Mouse (Mus musculus) cerebellum, adult (tissue): ENCODE data around the gene Ptprn2.
A peak's percentile ranks its signal among the peaks of the same experiment; 100 is the strongest.

Experiments used
- ATAC-seq: cut with Nextera tagmentation; 2 replicates; pipeline ENCODE4 v1.9.2; 2017; ENCODE audit warnings: mild to moderate bottlenecking, moderate library complexity, mixed read lengths; ENCODE audit not compliant: insufficient number of reproducible peaks, low FRiP score, low TSS enrichment

Gene Ptprn2

DNA sequence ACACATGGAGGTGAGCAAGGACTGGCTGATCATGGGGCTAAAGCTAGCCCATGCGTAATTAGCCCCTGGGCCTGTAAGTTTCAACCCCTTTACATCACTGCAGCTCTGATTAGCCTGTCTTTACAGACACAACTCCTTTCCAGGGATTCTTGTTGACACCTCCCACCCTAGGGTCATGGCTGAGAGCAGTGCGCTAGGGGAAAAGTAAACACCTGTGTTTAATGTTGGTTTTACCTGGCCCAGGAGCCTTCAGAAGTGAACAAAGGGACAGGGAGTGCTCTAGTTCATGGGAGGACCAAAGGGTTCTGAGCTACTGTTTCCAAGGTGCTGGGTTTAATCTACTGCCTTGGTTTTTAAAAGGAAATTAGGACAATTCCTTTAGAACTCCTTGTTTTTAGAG, 100.6 kb downstream of the Ptprn2 start:
- ATAC-seq, result no peak

DNA sequence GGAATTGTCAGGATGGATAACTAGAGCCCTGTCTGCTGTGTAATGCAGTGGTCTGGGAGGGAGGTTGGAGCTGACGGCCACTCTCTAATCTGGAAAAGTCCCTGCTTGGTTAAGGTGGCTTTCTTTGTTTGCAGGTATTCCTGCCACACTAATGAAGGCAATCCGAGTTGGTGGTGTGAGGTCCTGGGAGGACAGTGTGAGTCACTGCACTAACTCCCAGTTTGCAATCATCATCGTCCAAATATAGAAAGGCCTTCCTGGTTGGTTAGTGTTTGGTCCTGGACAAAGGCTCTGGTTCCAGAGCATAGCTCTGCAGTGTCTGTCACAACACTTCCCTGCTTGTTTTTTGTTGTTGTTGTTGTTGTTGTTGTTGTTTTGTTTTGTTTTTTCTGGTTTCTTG, 102.0 kb downstream of the Ptprn2 start:
- ATAC-seq, result no peak

DNA sequence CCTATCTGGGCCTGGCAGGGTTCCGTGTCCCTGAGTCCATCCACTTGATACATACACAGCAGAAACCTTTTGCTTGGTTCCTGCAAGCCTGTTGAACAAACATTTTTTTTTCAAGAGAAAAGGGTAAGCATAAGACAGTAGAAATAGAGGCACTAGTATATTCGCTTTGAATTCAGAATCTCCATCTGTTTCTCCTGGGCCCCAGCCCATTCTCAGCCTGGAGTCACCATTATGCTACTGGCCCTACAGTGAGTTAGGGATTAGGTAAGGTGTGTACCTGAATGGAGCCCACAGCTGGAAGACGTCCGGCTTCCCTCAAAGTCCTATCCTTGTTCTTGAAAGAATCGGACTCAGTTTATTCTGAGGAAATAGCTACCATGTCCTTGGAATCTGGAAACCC, 104.6 kb downstream of the Ptprn2 start:
- no peak for ATAC-seq

DNA sequence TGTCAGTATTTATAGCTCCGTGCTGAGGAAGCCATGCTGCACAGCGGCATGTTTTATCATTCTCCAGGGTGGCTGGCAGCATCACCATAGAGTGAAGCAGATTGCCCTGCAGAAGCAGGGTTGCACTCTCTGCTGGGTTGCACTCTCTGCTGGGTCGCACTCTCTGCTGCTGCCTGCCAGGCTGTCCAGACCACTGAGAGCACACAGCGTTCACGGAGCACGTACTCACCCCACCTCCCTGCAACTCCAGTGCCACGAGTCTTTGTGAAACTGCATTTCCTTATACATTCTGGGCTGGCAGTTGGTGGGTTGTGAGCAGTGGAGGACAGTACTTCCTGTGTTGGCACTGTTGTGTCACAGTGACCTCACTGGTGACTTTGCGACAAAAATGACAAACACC, 108.9 kb downstream of the Ptprn2 start:
- no peak for ATAC-seq

DNA sequence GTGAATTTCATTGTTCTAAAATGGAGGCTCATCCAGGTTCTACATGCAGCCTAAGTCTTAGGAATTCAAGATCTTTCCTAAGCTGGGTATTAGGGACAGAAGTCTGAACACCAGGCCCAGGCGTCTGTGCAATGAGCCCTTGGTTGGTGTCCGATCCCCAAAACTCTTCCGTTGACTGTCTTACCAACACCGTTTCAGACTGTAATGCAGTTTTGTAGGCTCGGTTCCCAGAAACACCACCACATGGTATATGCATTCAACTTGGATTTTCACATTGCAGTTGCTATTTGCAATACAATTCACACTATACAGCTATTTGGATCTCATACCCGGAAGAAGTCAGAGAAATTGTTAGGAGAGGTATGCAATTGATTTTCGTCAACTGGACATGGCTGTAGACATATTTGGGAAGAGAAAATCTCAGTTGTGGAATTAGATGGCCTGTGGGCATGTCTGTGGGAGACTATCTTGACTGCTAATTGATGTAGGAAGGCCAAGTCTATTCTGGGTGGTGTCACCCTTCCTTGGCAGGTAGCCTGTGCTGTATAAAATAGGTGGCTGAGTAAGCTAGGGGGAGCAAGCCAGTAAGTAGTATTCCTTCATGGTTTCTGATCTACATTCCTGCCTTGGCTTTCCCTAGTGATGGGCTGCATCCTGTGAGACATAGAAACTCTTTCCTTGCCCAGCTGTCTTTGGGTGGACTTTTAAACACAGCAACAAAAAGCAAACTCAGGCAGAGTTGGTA, 109.5 kb downstream of the Ptprn2 start:
- ATAC-seq, result no peak

DNA sequence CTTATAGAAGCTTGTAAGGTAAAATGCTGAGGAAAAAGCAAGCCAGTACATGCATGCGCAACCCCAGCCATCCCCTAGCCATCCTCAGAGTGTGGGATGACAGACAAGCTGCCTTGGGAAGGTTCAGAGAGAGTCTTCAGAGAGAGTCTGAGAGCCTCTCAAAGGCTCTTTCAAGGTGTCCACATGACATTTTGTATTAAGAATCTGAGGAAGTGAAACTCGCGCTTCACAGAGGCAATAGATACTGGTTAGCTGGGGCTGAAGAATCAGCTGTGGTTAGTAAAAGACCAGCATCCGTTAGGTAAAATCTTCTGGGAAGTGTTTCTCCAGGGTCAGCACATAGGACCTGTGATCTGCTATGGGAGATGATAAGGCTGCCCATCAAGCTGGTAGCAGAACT, 110.2 kb downstream of the Ptprn2 start:
- ATAC-seq, result no peak

DNA sequence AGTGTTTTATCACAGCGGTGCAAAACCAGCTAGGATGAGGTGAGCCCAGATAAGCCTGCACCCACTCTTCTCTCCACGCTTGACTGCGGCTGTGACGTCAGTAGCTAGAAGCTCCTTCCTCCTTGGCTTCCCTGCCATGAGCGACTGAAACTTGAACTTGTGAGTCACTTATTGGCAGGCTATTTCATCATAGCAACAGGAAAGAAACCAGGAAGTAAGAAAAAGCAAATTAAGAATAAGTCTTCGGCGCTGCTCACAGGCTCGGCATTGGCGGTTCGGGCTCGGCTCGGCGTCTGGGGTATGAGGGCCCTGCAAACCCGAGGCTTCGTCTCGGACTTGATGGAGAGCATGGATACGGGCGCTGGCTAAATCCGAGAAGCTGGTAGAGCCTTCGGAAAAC, 111.5 kb downstream of the Ptprn2 start:
- ATAC-seq, result no peak

DNA sequence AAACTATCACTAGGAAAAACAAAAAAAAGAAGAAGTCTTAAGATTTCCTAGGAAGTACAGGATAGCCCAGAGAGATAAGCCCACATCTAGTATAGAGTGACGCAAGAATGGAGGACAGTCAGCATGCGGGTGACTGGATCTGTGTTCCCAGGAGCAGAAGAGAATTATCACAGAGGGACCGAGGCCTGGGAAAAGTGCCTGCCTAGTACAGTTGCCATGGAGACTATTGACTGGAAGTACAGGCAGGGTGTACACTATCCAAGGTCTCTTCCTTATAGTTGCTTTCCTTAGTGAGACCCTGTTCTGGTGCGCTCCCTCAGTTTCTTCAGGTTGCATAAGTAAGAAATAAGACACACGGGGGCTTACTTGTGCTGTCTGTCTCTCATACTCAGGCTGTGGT, 112.2 kb downstream of the Ptprn2 start:
- ATAC-seq, result no peak

DNA sequence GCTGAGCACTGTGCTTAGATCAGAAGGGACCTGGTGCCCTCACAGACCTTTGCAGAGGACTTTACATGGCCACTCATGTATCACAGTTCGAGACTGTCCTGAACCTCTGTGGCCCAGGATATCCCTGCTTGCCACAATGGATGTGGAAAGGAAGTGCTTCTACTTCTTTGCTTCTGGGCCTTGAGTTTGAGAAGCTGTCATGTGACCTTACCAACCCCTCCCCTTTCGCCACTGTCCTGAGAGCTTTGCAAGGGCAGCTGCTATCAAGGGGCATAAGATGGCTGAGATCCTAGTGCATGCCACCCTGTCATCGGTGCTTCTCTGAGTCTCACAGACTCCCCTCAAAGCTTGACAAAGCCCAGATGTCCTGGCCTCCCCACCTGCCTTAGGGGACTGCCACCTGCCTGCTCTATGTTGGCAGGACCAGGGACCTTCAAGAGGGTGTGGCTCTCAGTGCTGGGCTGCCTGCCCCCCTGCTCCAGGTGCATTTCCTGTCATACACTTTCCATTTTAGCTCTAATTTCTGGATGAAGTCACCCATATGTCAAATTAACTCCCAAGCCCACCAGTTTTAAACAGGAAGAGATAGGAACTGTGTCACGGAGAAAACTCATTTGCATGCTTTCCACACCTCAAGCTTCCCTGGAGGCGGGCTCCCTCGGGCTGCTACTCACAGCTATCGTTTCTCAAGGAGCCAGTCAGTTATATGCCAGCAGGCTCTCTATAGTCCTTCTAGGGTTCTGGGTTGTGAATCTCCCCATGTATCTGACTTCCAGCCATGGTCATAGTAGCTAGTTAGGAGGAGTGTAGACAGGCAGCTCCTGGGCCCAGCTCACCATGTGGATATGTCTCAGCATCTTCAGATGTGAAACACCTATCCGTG, 112.8 kb downstream of the Ptprn2 start:
- no peak for ATAC-seq

DNA sequence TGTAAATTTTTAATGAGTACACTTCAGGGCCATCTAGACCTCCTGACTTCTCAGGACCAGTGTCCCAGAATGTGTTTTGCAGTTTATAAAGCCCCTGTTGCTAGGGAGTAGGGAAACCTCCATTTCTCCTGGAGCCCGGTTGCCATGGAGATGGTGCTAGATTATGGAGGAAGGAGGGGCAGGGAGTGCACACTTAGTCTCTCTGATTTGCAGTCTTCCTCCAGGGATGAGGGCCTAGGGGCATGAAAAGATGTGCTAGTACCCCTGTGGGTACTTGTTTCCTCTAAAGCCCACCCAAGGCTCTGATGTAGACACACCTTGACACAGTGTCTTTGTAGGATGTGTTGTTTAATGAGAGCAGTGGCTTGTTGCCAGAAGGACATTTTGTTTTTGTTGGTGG, 114.0 kb downstream of the Ptprn2 start:
- ATAC-seq, result no peak

DNA sequence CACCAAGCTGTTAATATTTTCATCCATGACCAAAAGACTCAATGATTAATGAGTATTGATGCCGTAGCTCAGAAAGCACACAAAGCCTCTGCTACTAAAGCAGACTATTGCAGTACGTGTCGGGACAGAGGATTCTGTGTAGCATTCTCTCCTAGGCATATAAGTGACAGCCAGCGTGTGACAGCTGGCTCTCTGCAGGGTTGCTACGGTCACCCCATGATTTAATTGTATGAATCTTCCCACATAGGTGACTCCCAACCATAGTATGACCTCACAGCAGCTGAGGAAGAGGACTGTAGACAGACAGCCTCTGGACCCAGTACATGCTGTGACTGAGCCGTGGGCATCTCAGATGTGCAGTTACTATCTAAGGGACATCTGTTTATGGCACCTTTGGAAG, 114.5 kb downstream of the Ptprn2 start:
- ATAC-seq, result no peak

DNA sequence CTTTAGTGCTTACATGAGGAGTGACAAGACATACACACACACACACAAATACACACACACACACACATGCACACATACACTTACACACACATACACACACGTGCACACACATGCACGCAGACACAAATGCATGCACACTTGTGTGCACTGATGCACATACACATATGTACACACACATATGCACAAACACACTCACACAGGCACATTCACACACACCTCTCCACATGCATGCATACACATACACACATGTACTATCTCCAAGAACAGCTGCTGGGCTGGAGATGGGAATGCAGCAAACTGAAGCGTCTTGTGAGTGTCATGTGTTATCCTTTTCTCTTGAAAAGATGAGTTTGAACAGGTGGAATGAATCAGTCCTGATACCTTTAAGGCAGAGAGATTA, 115.9 kb downstream of the Ptprn2 start:
- ATAC-seq, result no peak

DNA sequence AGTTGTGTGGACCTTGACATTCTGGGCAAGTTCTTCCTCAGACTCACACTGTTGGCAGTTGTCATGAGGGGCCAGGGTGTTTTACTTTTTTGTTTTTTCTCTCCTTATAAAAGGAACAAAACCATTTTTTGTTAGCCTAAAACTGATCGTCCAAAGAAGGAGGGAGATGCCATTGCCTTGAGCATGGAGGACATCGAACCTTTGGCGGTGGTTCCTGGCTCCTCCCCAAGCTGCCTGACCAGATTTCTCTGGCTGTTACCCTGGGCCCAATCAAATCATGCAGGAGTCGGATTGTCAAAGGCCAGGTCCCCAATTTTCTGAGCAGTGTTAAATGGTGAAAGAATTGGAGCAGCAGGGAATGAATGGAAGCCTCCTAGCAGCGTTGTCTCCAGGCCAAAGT, 116.4 kb downstream of the Ptprn2 start:
- no peak for ATAC-seq

DNA sequence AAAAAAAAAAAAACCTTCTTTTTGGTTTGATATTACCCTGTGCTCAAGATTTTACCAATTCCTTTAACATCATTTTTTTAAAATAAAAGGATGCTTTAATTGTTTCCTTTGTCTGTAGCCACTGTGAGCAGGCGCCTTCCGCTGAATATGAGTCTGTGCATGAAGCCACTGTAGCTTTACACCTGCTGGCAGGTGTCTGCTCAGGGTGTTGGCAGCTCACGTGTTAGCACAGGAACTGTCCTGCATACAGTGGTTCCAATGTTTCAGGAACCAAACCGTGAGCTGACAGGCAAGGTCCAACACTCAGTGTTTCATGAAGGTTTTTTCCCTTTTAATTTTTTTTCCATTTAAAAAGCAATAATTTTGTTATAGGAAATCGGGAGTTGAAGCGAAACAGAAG, 123.1 kb downstream of the Ptprn2 start:
- ATAC-seq, result no peak

DNA sequence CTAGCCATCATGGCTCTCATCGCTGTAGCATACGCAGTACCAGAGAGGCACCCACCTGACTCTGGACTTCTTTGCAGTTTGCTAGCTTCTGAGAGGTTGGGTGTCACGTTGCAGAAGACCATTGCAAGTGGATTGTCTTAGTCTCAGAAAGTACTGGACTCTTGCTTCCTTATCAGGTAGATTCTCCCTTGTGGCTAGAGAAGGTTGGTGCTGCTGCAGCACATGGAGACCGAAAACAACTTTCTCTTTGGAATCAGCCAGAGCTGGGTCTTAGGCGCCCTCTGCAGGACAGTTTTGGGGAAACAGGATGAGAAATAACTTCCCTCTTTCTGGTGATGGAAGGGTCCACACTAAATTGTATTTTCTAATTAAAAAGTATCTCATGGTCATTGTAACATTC, 134.3 kb downstream of the Ptprn2 start:
- peak; percentile 49; the same call in 1 of the 2 replicates for ATAC-seq

DNA sequence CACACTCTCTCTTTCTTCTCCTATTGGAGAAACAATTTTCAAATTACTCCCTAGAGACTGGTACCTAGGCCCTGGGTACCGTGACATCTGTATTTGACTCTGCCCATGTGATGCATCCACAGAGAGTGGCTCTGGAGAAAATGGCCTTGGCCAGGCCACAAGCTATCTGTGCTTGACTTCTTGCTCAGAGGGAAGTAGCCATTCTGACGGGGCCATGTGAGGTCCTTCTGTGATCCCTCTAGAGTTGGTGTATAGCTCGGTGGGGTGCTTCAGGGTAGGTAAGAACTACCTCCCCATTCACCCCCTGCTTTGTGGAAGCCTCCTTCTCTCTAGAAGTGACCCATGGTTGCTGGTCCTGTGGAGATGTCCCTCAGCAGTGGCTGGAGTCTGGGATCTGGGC, 134.8 kb downstream of the Ptprn2 start:
- no peak for ATAC-seq

DNA sequence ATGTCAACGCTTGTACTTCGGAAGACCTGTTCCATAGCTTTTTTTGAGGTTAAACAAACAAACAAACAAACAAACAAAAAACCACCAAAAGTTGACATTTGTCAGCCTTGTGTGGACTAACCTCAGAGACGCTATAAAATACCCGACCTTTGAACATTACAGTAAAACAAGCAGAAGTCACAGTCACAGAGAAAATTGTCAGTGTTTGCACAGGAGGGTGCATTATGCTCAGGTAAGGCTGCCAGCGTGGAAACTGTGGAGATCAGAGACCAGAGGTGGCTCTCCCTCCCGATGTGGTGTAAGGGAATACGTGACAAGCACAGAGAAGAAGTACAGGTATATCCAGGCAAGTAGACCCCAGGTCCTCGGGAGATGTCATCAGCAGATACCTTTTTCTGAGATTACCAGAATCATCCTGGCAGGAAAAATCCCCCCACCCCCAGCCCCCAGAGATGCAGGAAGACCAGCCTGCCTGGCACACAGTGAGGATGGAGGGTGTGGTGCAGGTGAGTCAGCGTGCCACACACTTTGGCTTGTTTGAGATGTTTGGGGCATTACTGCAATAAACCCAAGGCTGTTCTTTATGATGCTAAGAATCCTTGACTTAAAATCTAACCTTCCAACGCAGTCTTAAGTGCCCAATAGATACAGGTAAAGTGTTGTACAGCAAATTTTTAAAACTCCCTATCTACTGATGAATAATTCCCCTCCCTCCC, 136.0 kb downstream of the Ptprn2 start:
- no peak for ATAC-seq

DNA sequence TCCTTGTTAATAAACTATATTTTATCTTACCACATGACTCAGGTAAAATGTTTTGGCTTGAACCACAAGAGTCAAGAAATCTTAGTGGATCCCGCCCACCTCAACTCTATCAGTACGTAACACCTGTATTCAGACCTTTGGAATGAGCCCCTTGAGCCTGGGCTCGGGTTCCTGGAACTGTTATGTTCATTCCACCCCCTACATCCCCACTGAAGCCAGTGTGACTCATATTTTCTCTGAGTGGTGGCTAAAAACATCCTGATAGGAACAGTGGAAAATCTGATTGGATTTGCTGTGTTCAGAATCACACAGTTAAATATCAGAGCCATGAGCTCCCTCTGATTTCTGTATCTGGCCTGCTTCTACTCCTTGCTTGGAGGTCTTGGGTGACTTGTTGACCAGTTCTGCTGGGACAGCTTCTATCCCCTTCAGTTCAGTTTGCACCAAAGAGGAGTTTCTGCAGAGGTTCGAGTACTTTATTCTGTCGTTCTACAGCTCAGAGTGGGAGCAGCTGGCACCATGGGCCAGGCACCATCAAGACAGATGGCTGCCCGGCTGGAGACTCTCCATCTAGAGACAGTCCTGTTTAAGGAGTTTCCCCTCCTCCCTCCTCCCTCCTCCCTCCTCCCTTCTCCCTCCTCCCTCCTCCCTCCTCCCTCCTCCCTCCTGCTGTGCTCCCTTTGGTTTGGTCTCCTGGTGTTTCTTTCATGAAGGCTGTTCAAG, 137.3 kb downstream of the Ptprn2 start:
- peak; percentile 70 for ATAC-seq

DNA sequence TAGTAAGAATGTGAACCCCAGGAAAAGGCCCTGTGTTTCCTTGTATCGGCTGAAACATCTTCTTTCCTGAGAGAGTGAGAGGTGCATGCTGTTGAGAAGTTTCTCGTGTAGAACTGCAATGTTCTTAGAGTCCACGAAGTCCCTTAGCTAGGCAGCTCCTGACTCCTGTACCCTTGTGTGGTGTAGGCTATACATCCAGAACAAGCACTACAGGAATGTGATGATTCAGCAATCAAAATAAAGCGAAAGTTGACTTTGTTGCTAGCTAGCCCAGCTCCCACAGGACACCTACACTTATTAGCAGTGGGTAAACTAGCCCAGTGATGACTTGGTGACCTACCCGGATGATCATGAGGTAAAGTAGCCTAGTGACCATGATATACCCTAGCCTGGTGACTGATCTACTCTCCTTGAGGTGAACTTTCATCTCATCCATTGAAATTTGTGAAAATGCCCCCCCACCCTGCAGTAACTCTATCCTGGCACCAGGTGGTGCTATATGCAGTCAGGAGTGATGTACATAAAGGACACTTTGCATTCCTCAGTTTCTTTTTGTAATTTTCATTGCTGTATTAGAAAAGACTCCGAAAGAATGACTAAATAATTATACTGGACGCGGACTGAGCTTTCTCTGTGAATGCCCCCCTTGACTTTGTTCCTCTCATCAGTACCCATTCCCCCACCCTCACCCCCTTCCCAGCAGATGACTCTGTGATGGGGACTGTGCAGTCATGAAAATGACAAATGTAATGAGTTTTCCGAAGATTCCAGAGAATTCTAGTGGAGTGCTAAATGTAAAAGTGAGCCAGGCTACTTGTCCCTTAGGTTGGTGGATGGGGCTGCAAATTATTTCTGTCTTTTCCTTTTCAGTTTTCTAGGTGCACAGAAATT, 140.1 kb downstream of the Ptprn2 start:
- ATAC-seq, result no peak

DNA sequence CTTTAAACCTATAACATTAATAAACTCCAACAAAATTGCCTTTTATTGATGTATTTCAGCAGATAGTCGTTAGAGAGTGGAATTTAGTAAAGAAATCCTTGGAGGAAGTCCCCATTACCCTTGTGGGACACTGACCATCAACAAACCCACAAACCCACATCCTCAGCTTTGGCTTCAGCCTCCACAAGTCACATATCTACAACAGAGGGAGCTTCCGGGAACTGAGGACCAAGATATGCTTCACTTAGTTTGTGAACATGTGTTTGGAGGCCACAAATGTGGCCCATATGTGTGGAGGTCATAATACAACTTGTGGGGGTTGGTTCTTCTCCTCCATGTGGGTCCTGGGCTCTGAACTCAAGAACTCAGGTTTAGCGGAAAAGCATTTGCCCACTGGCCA, 143.5 kb downstream of the Ptprn2 start:
- no peak for ATAC-seq
